Mouse (Mus musculus) ES-CJ7 (cell line): ENCODE data around the gene Rabl3.

Experiments
- DNase-seq: peaks from one replicate; pipeline ENCODE4 v3.0.0; 2011; ENCODE audit warnings: low read depth, low spot score

Gene Rabl3

DNA sequence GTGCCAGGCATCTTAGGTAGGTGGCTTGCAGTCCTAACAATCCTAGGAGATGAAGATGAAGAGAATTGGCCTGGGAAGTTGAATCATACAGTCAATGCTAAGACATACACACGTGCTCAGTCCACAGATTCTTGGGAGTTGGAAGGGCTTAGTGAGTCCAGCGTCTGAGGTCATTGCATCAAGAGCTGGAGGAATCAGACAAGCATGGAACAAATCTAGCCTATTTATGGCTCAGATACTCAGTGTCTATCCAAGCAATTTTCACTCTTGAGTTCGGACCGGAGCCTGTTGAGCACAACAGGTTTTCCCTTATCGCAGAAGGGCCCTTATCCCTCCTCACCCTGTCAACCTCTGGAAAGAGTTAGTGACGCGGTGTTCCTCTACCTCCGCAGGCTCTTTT, 51.9 kb downstream of the Rabl3 start:
- DNase-seq, result no peak

GRCm38 (mm10) chr16:37597412-37597811, 57.7 kb downstream of the Rabl3 start:
- DNase-seq, result no peak

DNA sequence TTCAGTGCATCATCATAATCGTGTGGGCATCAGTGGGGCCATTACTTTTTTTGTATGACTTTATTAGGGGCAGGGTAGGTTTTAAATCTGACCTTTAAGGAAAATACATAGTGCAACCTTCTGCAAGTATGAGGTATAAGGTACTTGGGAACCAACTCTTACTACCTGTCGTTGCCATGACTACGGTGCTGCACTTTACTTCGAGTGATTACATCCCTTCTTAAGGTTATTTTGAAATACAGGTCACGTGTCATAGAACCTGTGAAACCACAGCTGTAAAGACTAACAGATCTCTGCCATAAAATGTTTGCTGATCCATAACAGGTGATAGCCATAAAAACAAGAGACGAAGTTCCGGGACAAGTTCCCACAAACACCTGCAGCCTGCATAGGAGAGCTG, 58.8 kb downstream of the Rabl3 start:
- DNase-seq, result no peak

GRCm38 (mm10) chr16:37599326-37599725, 59.6 kb downstream of the Rabl3 start:
- no peak for DNase-seq

- DNase-seq, result no peak
Observed at GRCm38 (mm10) chr16:37603431-37603830, 63.7 kb downstream of the Rabl3 start.

DNA sequence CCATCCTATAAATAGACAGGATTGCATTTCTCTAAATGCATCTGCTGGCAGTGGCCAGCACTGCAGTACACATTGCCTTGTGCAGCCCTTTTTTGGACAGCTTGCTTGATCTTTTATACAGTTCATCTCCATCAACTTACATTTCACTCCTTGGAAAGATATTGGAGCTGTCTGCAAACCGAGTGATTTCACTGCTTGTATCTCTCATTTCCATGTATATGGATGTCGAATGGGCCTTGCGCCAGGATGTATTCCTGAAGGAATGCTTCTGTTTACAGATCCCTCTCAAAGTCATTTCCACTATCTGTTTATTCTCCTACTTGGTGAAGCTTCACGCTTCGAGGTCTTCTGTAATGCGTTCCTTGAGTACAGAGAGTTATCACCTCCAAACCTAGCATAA, 64.6 kb downstream of the Rabl3 start:
- no peak for DNase-seq

GRCm38 (mm10) chr16:37610333-37610732, 70.6 kb downstream of the Rabl3 start:
- DNase-seq, result no peak

- DNase-seq, result no peak
Observed at GRCm38 (mm10) chr16:37611072-37611471, 71.4 kb downstream of the Rabl3 start.

GRCm38 (mm10) chr16:37612013-37612412, 72.3 kb downstream of the Rabl3 start:
- no peak for DNase-seq

GRCm38 (mm10) chr16:37614540-37614939, 74.9 kb downstream of the Rabl3 start:
- DNase-seq, result no peak

DNA sequence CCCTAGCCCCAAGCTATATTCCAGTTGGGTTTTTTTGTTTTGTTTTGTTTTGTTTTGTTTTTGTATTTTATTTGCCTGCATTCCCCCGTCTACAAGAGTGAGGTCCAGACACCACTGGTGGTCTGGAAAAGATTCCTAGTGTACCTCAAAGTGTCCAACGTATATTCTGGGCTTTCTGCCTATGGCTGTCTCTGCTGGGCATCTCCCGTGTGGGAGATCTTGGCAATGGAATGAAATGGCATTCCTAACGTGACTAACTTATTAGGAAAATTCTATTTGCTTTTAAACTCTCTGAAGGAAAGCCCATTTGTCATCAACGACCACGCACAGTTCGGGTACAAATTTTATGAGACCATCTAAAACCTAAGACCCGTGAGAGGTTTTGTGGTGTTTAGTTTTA, 75.7 kb downstream of the Rabl3 start:
- DNase-seq, result no peak

GRCm38 (mm10) chr16:37616104-37616503, 76.4 kb downstream of the Rabl3 start:
- DNase-seq, result no peak

DNA sequence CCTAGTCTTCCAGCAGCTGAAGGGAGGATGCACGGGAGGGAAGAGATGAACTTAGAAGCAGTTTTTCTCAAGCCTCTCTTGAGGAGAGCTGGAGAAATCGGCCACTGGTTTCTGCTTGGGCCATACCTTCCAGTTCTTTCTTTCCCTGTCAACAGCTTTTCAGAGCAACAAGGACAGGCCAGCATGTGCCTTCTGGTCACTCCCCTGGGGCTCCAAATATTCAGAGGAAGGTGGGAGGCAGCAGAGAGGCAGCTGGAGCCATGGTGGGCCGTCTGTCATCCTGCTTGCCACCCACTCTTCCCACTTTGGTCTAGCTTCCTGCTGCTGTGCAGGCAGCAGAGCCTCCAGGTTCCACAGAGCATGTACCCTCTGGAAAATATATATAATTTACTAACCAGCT, 78.0 kb downstream of the Rabl3 start:
- no peak for DNase-seq
